Mouse (Mus musculus) E14TG2a.4 (cell line): ENCODE data around the gene Naa40.

Experiments used
- CTCF ChIP-seq: conservative IDR thresholded peaks from 2 replicates; pipeline ENCODE4 v1.5.1; 2014; ENCODE audit warnings: low read length
- NANOG ChIP-seq: IDR thresholded peaks from 2 replicates; pipeline ENCODE4 v1.6.1; 2014; ENCODE audit warnings: borderline replicate concordance, low read length, mixed read lengths

- TF ChIP-seq CTCF, result no peak
- TF ChIP-seq NANOG, result no peak
Observed at GRCm38 (mm10) chr19:7199089-7199488, 41.9 kb downstream of the Naa40 start.
